Mouse (Mus musculus) MEL-GATA-1-ER (cell line): ENCODE measurements at regions not wholly inside any gene's neighbourhood (a gene's known extent, or its start where the extent isn't known, plus 50 kb on each side); places are given as distances from the start of the nearest gene placed in this dataset.

Experiments
- DNase-seq: peaks from one replicate; pipeline ENCODE4 v3.0.0-alpha.2; 2012; ENCODE audit warnings: low read depth; ENCODE audit errors: extremely low read depth

- DNase-seq: no peak
Observed at GRCm38 (mm10) chr15:61770721-61771542, 848.1 kb upstream of the A1bg start.

- DNase-seq: no peak
Observed at GRCm38 (mm10) chr15:61766544-61767094, 843.8 kb upstream of the A1bg start.

GRCm38 (mm10) chr15:61753802-61754201, 831.0 kb upstream of the A1bg start:
- DNase-seq: no peak

- no peak for DNase-seq
Observed at GRCm38 (mm10) chr15:61723696-61724095, 800.9 kb upstream of the A1bg start.

- no peak for DNase-seq
Observed at GRCm38 (mm10) chr15:61718486-61718885, 795.7 kb upstream of the A1bg start.

GRCm38 (mm10) chr15:61717216-61717615, 794.4 kb upstream of the A1bg start:
- no peak for DNase-seq

- DNase-seq: no peak
Observed at GRCm38 (mm10) chr15:61713953-61714352, 791.1 kb upstream of the A1bg start.

- DNase-seq: no peak
Observed at GRCm38 (mm10) chr15:61708928-61709327, 786.1 kb upstream of the A1bg start.

GRCm38 (mm10) chr15:61707952-61708351, 785.1 kb upstream of the A1bg start:
- no peak for DNase-seq

GRCm38 (mm10) chr15:61692679-61693078, 769.9 kb upstream of the A1bg start:
- DNase-seq: no peak

GRCm38 (mm10) chr15:61690425-61690824, 767.6 kb upstream of the A1bg start:
- no peak for DNase-seq

- DNase-seq: no peak
Observed at GRCm38 (mm10) chr15:61689776-61690397, 767.1 kb upstream of the A1bg start.

- DNase-seq: no peak
Observed at GRCm38 (mm10) chr15:61682968-61683367, 760.2 kb upstream of the A1bg start.

- no peak for DNase-seq
Observed at GRCm38 (mm10) chr15:61670556-61670955, 747.7 kb upstream of the A1bg start.

GRCm38 (mm10) chr15:61660581-61660980, 737.8 kb upstream of the A1bg start:
- DNase-seq: no peak

GRCm38 (mm10) chr15:61656951-61657350, 734.1 kb upstream of the A1bg start:
- no peak for DNase-seq

- no peak for DNase-seq
Observed at GRCm38 (mm10) chr15:61654846-61655245, 732.0 kb upstream of the A1bg start.

GRCm38 (mm10) chr15:61653853-61654252, 731.0 kb upstream of the A1bg start:
- DNase-seq: no peak

- no peak for DNase-seq
Observed at GRCm38 (mm10) chr15:61618638-61619500, 696.1 kb upstream of the A1bg start.

- no peak for DNase-seq
Observed at GRCm38 (mm10) chr15:61610662-61611061, 687.9 kb upstream of the A1bg start.

- DNase-seq: no peak
Observed at GRCm38 (mm10) chr15:61609656-61610055, 686.8 kb upstream of the A1bg start.

GRCm38 (mm10) chr15:61608301-61608731, 685.5 kb upstream of the A1bg start:
- DNase-seq: no peak
